Mouse (Mus musculus): ENCODE measurements at regions not wholly inside any gene's neighbourhood (a gene's known extent, or its start where the extent isn't known, plus 50 kb on each side); places are given as distances from the start of the nearest gene placed in this dataset.

DNA sequence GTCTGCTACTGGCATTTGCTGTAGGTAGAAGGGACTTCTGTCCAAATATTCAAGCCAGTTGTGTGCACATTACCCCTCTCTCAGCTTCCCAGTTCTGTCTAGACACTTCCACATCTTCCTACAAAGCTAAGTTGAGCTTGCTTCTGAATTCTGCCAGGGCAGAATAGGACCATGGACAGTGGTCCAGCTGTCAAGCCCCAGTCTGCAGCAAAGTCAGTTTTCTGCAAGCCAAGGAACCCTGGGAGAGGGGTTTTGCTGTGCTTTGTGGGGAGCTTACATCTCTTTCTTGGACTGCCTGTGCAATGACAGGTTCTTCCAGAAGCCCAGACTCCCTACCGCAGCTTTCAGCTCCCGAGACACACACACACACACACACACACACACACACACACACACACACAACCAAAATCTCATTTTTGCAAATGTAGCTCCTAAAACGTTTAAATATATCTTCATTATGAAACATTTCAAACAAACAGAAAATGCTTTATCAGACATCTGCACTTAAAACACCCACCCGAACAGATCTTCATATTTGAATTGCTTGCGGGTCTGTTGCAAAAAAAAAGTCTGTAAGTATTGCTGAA lies 91.4 kb upstream of the Mkln1 start:
- TF ChIP-seq POLR2A (IDR thresholded peaks at IDR 0.05; ENCODE audit: borderline replicate concordance, extremely low read depth, low read depth, low read length) (no peak), CTCF (IDR thresholded peaks at IDR 0.05; ENCODE audit: insufficient read depth, low read length) (no peak)

Measured in lung, adult 2 months (tissue).